Mouse (Mus musculus): ENCODE data around the gene Trio. TPM values are rescaled to one million over a fixed set of nuclear protein-coding genes. Genes with fewer than 3 reads are reported as not detected.

Trio gene
- polyA plus RNA-seq, 1 experiment: 56.3 TPM

DNA sequence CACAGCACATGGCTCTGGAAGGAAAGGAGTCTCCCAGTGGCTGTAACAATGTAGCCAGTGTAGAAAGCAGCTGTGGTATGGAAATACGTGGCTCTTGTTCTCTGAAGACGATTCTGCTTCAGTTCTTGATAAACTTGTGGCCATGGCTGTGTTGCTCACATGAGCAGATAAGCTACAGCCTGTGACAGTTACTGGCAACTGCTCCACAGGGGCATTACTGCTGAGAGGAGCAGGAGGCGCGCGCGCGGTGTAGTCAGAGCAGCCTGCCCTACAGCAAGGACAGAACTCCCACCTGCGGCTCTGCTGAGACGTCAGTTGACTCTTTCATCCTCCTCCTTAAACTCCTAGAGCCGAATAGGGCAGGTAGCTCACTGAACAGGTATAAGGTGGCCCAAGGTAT is 153.9 kb downstream of the Trio start:
- TF ChIP-seq CEBPB (IDR thresholded peaks at IDR 0.05; ENCODE audit: insufficient read depth, poor library complexity, severe bottlenecking): no peak
- no peak for TF ChIP-seq REST (IDR thresholded peaks at IDR 0.05; ENCODE audit: insufficient read depth, insufficient read length)
- TF ChIP-seq USF1 (IDR thresholded peaks at IDR 0.05; ENCODE audit: low read depth): no peak
- TF ChIP-seq POLR2A (IDR thresholded peaks at IDR 0.05; ENCODE audit: insufficient read length, low read depth): no peak
- no peak for TF ChIP-seq TCF12 (IDR thresholded peaks at IDR 0.05; ENCODE audit: insufficient read depth, poor library complexity, severe bottlenecking)
- TF ChIP-seq SRF (IDR thresholded peaks at IDR 0.05; ENCODE audit: control insufficient read depth, insufficient read length, low read depth): no peak
- no peak for TF ChIP-seq MAX (IDR thresholded peaks at IDR 0.05; ENCODE audit: low read depth)
- no peak for TF ChIP-seq MYOG (IDR thresholded peaks at IDR 0.05; ENCODE audit: control insufficient read depth in 1 of 3, insufficient read depth in 1 of 3, insufficient read length in 2 of 3, low read depth in 2 of 3)
- TF ChIP-seq MYOD1 (IDR thresholded peaks at IDR 0.05; ENCODE audit: control insufficient read depth in 1 of 3, insufficient read length in 2 of 3, low read depth in 2 of 3): no peak
- TF ChIP-seq POLR2AphosphoS2 (IDR thresholded peaks at IDR 0.05; ENCODE audit: insufficient read length, low read depth): no peak
- Histone ChIP-seq H3K4me3 (no peak overlapping the region), H3K4me2 (ENCODE audit: low read depth) (no peak overlapping the region), H3K27me3 (ENCODE audit: control insufficient read depth, insufficient read depth, insufficient read length) (no peaks in the 10 kb centered on the region), H3K79me2 (ENCODE audit: control insufficient read depth, insufficient read depth) (no peaks in the 10 kb centered on the region), H3ac (ENCODE audit: control insufficient read depth, insufficient read length) (no peak overlapping the region), H3K36me3 (ENCODE audit: control insufficient read depth, insufficient read depth) (peaks cover 61% of the 10 kb centered on the region)

DNA sequence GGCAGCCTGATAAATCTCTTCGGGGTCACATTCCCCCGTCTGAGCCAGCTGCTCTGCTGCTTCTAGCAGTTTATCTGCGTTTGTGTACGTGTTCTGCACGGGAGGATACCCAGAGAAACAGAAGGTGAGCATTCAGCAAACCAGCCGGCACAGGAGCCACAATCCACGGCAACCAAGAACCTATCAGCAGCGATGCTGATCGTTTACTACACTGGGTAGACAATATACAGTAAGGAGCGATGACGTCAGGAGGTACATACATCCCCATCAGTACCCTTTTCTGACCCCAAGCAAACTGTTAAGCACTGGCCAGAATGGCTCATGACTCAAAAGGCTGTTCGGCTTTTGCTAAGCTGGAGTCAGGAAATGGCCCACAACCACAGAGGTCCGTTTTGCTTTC is 154.4 kb downstream of the Trio start:
- no peak overlapping the region for H3K4me2 ChIP-seq (ENCODE audit: low read depth)
- TF ChIP-seq E2F4 (IDR thresholded peaks at IDR 0.05; ENCODE audit: insufficient read depth): no peak
- TF ChIP-seq MYOD1 (IDR thresholded peaks at IDR 0.05; ENCODE audit: control insufficient read depth in 1 of 3, insufficient read length in 2 of 3, low read depth in 2 of 3): no peak
- no peak for TF ChIP-seq CEBPB (IDR thresholded peaks at IDR 0.05; ENCODE audit: insufficient read depth, poor library complexity, severe bottlenecking)
- TF ChIP-seq MYOG (IDR thresholded peaks at IDR 0.05; ENCODE audit: control insufficient read depth in 1 of 3, insufficient read depth in 1 of 3, insufficient read length in 2 of 3, low read depth in 2 of 3): no peak
- no peak for TF ChIP-seq POLR2AphosphoS2 (IDR thresholded peaks at IDR 0.05; ENCODE audit: insufficient read length, low read depth)
- TF ChIP-seq MAX (IDR thresholded peaks at IDR 0.05; ENCODE audit: low read depth): no peak
- TF ChIP-seq SRF (IDR thresholded peaks at IDR 0.05; ENCODE audit: control insufficient read depth, insufficient read length, low read depth): no peak
- no peak for TF ChIP-seq TCF3 (IDR thresholded peaks at IDR 0.05; ENCODE audit: insufficient read length, low read depth)
- TF ChIP-seq USF1 (IDR thresholded peaks at IDR 0.05; ENCODE audit: low read depth): no peak
- no peak for TF ChIP-seq POLR2A (IDR thresholded peaks at IDR 0.05; ENCODE audit: insufficient read length, low read depth)
- TF ChIP-seq TCF12 (IDR thresholded peaks at IDR 0.05; ENCODE audit: insufficient read depth, poor library complexity, severe bottlenecking): no peak
- TF ChIP-seq REST (IDR thresholded peaks at IDR 0.05; ENCODE audit: insufficient read depth, insufficient read length): no peak
- H3K27me3 ChIP-seq (ENCODE audit: control insufficient read depth, insufficient read depth, insufficient read length): no peaks in the 10 kb centered on the region
- H3K4me3 ChIP-seq: no peak overlapping the region
- no peaks in the 10 kb centered on the region for H3K79me2 ChIP-seq (ENCODE audit: control insufficient read depth, insufficient read depth)
- no peak overlapping the region for H3ac ChIP-seq (ENCODE audit: control insufficient read depth, insufficient read length)
- peaks cover 56% of the 10 kb centered on the region for H3K36me3 ChIP-seq (ENCODE audit: control insufficient read depth, insufficient read depth)

DNA sequence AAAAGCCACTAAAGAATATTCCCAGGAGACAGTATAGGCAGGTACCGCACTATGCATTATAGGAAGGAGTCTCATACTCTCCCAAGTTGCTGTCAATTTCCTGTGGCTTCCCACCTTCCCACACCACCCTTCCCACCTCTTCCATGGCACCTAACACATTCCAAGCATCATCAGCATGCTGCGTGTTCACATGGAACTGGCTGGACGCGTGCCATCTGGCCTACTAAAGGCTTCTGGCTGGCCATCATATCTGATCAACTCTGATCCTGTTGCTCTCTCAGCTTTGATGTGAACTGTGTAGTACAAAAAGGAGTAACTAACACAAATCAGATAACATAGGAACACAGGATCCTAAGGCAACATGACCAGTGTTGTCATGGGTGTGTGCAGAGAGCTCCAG is 156.6 kb downstream of the Trio start:
- H3K79me2 ChIP-seq (ENCODE audit: control insufficient read depth, insufficient read depth): no peaks in the 10 kb centered on the region
- H3K4me3 ChIP-seq: no peak overlapping the region
- no peak overlapping the region for H3K4me2 ChIP-seq (ENCODE audit: low read depth)
- no peak overlapping the region for H3ac ChIP-seq (ENCODE audit: control insufficient read depth, insufficient read length)
- H3K27me3 ChIP-seq (ENCODE audit: control insufficient read depth, insufficient read depth, insufficient read length): no peaks in the 10 kb centered on the region
- H3K36me3 ChIP-seq (ENCODE audit: control insufficient read depth, insufficient read depth): peaks cover 46% of the 10 kb centered on the region
- TF ChIP-seq POLR2A (IDR thresholded peaks at IDR 0.05; ENCODE audit: insufficient read length, low read depth) (peak; percentile 5), E2F4 (IDR thresholded peaks at IDR 0.05; ENCODE audit: insufficient read depth) (no peak)

DNA sequence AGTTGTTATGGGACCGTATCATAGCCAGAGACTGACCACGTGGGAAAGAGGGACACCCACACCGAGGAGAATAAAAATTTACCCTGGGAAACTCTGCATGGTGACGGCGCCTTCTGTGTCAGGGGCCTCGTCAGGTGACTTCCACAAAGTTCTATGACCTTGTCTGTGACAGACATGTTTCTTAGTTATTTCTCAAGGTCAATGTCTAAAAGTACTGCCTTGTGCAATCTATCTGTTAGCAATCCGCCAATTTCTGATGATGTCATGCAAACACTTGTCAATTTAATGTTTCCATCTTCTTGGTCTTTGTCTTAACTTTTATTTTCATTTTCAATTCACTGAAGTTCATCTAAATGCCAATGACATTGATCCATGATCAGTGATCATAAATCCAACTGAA is 157.8 kb downstream of the Trio start:
- no peak for TF ChIP-seq E2F4 (IDR thresholded peaks at IDR 0.05; ENCODE audit: insufficient read depth)
- no peak for TF ChIP-seq TCF3 (IDR thresholded peaks at IDR 0.05; ENCODE audit: insufficient read length, low read depth)
- no peak for TF ChIP-seq USF1 (IDR thresholded peaks at IDR 0.05; ENCODE audit: low read depth)
- no peak for TF ChIP-seq POLR2AphosphoS2 (IDR thresholded peaks at IDR 0.05; ENCODE audit: insufficient read length, low read depth)
- no peak for TF ChIP-seq MAX (IDR thresholded peaks at IDR 0.05; ENCODE audit: low read depth)
- no peak for TF ChIP-seq CEBPB (IDR thresholded peaks at IDR 0.05; ENCODE audit: insufficient read depth, poor library complexity, severe bottlenecking)
- TF ChIP-seq REST (IDR thresholded peaks at IDR 0.05; ENCODE audit: insufficient read depth, insufficient read length): no peak
- no peak for TF ChIP-seq MYOD1 (IDR thresholded peaks at IDR 0.05; ENCODE audit: control insufficient read depth in 1 of 3, insufficient read length in 2 of 3, low read depth in 2 of 3)
- no peak for TF ChIP-seq POLR2A (IDR thresholded peaks at IDR 0.05; ENCODE audit: insufficient read length, low read depth)
- no peak for TF ChIP-seq MYOG (IDR thresholded peaks at IDR 0.05; ENCODE audit: control insufficient read depth in 1 of 3, insufficient read depth in 1 of 3, insufficient read length in 2 of 3, low read depth in 2 of 3)
- TF ChIP-seq TCF12 (IDR thresholded peaks at IDR 0.05; ENCODE audit: insufficient read depth, poor library complexity, severe bottlenecking): no peak
- TF ChIP-seq SRF (IDR thresholded peaks at IDR 0.05; ENCODE audit: control insufficient read depth, insufficient read length, low read depth): no peak
- H3K36me3 ChIP-seq (ENCODE audit: control insufficient read depth, insufficient read depth): peaks cover 48% of the 10 kb centered on the region
- no peak overlapping the region for H3K4me3 ChIP-seq
- no peak overlapping the region for H3K4me2 ChIP-seq (ENCODE audit: low read depth)
- H3K27me3 ChIP-seq (ENCODE audit: control insufficient read depth, insufficient read depth, insufficient read length): no peaks in the 10 kb centered on the region
- H3K79me2 ChIP-seq (ENCODE audit: control insufficient read depth, insufficient read depth): no peaks in the 10 kb centered on the region
- H3ac ChIP-seq (ENCODE audit: control insufficient read depth, insufficient read length): no peak overlapping the region

- Histone ChIP-seq H3K4me2 (ENCODE audit: low read depth) (no peak overlapping the region), H3K4me3 (no peak overlapping the region), H3K27me3 (ENCODE audit: control insufficient read depth, insufficient read depth, insufficient read length) (no peaks in the 10 kb centered on the region), H3K36me3 (ENCODE audit: control insufficient read depth, insufficient read depth) (peaks cover 55% of the 10 kb centered on the region), H3ac (ENCODE audit: control insufficient read depth, insufficient read length) (no peak overlapping the region), H3K79me2 (ENCODE audit: control insufficient read depth, insufficient read depth) (no peaks in the 10 kb centered on the region)
- TF ChIP-seq REST (IDR thresholded peaks at IDR 0.05; ENCODE audit: insufficient read depth, insufficient read length): no peak
- TF ChIP-seq CEBPB (IDR thresholded peaks at IDR 0.05; ENCODE audit: insufficient read depth, poor library complexity, severe bottlenecking): no peak
- TF ChIP-seq SRF (IDR thresholded peaks at IDR 0.05; ENCODE audit: control insufficient read depth, insufficient read length, low read depth): no peak
- TF ChIP-seq POLR2A (IDR thresholded peaks at IDR 0.05; ENCODE audit: insufficient read length, low read depth): no peak
- TF ChIP-seq TCF3 (IDR thresholded peaks at IDR 0.05; ENCODE audit: insufficient read length, low read depth): no peak
- TF ChIP-seq MYOD1 (IDR thresholded peaks at IDR 0.05; ENCODE audit: control insufficient read depth in 1 of 3, insufficient read length in 2 of 3, low read depth in 2 of 3): no peak
- TF ChIP-seq E2F4 (IDR thresholded peaks at IDR 0.05; ENCODE audit: insufficient read depth): no peak
- TF ChIP-seq TCF12 (IDR thresholded peaks at IDR 0.05; ENCODE audit: insufficient read depth, poor library complexity, severe bottlenecking): no peak
- TF ChIP-seq MAX (IDR thresholded peaks at IDR 0.05; ENCODE audit: low read depth): no peak
- TF ChIP-seq USF1 (IDR thresholded peaks at IDR 0.05; ENCODE audit: low read depth): no peak
- no peak for TF ChIP-seq POLR2AphosphoS2 (IDR thresholded peaks at IDR 0.05; ENCODE audit: insufficient read length, low read depth)
- no peak for TF ChIP-seq MYOG (IDR thresholded peaks at IDR 0.05; ENCODE audit: control insufficient read depth in 1 of 3, insufficient read depth in 1 of 3, insufficient read length in 2 of 3, low read depth in 2 of 3)
Observed at GRCm38 (mm10) chr15:27866471-27866870, 159.2 kb downstream of the Trio start.

Measured in myocyte (in vitro differentiated cells).